Mouse (Mus musculus): ENCODE results near the gene Chd4.

The Chd4 gene

DNA sequence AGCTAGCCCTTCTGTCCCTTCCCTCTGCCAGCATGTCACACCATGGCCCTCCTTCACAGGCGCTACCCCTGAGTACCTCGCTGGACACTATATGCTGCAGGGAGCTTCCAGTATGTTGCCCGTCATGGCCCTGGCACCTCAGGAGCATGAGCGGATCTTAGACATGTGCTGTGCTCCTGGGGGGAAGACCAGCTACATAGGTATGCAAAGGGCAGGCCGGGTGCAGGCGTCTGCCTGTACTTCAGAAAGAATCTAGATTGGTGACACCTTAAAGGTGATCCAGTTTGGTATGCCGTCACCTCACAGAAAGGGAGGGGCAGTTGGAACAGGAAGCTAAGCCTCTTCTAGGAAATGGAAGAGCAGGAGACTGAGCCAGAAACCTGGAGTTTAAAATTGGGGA, 44.0 kb downstream of the Chd4 start:
- no peak for DNase-seq (ENCODE audit: low spot score in 2 of 2)

DNA sequence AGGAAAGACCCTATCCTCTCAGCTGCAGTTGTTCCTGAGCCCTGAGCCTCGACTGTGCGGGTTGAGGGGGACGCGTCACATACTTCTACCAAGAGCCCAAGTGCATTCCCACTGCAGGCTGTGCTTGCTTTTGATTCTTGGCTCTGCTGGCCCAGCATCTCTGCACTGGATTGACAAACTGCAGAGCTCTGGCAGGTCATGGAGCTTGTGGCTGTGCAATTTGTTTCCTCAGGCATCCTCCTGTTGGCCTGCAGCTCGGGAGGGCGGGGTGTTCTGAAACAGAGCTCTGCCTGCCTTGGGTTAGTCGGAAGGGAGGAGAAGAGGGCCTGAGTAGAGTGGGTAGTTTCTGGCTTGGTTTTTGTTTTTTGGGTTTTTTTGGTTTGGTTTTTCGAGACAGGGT, 46.7 kb downstream of the Chd4 start:
- DNase-seq (ENCODE audit: low spot score in 2 of 2): no peak

DNA sequence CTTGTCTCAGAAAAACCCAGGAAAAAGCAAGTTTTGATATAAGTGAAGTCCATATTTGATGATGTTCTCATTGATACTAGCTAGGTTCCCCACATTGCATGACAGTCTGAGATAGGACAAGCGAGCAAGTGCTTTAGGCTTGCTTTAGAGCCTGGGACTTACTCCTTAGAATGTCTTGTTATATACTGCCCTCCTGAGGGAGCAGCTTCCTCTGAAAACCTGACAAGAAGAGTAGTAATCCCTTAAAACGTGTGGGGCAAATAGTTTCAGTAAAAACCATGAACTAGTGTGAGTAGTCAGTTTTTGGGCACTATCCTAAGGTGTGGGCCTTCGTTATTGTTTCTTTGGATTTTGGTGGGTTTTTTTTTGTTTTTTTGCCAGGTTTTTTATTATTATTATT, 47.3 kb downstream of the Chd4 start:
- DNase-seq (ENCODE audit: low spot score in 2 of 2): no peak

DNA sequence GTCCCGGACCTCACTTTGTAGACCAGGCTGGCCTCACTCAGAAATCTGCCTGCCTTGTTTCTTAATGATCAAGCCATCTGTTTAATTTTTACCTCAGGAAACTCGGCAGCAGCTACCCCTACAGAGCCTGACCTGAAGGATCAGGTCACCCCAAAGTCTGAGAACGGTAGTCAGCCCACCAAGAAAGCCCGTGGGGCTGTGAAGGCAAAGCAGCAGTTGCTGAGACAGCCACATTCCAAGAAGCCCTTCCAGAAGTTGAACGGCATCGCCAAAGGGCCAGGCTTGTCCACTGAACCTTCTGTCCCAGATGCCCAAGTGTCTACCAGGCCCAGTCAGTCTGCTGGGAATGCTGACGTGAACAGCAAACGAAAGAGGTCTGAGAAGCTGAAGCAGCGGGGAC, 48.1 kb downstream of the Chd4 start:
- DNase-seq (ENCODE audit: low spot score in 2 of 2): no peak

DNA sequence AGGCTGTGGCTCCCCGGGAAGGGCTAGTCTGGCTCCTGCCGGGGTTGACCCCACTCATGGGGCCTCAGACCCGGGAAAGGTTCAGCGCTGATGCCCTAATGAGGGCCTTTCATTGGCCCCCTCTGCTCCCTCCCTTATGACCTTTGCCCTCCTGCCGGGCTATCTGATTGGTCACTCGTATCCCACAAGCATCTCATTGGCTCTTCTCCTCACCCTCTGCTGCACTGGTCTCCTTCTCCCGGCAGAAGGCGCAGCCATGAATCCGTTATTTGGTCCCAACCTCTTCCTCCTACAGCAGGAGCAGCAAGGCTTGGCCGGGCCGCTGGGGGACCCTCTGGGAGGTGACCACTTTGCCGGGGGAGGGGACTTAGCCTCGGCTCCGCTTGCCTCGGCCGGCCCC, 49.2 kb downstream of the Chd4 start, which contains the start of gene Iffo1:
TSS of gene Iffo1 (plus strand) at position 241 of the 400 bp plus-strand sequence.
- peak; percentile 89 to 92 for DNase-seq (ENCODE audit: low spot score in 2 of 2)

DNA sequence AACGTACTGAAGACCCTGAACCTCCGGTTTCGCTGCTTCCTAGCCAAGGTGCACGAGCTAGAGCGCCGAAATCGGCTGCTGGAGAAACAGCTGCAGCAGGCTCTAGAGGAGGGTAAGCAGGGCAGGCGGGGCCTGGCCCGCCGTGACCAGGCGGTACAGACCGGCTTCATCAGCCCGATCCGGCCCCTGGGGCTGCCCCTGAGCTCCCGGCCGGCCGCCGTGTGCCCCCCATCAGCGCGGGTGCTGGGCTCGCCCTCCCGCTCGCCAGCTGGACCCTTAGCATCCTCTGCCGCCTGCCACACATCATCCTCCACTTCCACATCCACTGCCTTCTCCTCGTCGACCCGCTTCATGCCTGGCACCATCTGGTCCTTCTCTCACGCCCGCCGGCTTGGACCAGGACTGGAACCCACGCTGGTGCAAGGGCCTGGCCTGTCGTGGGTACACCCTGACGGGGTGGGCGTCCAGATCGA, 49.7 kb downstream of the Chd4 start:
- no peak for DNase-seq (ENCODE audit: low spot score in 2 of 2)

DNA sequence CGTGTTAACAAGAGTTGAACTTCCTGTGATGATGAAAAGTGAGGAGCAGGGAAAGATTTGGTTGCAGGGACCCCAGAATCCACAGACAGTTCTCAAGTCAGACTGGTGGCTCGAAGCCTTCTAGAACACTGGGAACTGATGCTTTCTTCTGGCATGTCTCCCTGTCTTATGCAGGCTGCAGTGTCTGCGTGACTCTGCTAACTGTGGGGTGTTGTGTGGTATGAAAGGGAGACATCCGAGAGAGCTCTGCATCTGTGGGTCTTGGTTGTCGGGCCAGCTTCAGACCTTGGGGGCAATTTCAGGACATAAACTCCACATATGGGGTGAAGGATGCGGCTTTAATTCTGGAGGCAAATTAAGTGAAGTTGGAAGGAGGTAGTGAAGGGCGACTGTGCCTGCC, 50.4 kb downstream of the Chd4 start:
- DNase-seq (ENCODE audit: low spot score in 2 of 2): no peak

DNA sequence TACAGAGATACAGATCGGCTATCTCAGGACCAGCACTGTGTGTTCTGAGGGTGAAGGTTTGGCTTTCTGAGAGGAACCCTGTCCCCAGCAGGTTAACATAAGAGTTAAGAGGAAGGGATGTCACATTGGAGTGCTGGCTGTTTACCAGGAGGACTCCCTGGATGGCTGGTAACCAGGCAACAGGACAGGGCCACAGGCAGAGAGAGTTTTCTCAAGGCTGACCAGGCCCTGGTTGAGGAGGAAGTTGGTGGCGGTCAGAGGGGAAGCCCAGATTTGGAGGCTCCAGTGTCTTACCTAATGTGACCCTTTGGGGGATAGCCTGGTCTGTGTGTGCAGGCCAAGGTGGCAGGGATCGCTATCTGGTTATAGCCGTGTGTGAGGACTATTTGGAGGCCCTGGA, 51.0 kb downstream of the Chd4 start:
- no peak for DNase-seq (ENCODE audit: low spot score in 2 of 2)

DNA sequence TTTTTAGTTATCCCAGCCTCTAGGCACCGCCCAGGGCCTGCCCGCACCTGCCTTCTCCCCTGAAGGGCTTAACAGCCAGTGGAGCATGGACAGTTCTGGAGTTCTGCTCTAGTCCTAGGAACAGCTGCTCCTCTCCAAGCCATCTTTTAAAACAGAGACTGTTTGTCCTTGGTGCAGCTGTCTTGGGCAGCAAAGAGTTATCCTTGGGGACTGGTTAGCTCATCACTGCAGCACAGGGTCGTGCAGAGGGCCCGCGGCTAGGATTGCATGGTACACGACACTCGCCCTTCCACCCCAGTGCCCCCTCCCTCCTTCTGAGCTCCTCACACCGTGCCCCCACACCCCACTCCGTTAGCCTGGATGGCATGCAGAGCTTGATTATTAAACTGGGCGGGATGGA, 51.5 kb downstream of the Chd4 start:
- no peak for DNase-seq (ENCODE audit: low spot score in 2 of 2)

DNA sequence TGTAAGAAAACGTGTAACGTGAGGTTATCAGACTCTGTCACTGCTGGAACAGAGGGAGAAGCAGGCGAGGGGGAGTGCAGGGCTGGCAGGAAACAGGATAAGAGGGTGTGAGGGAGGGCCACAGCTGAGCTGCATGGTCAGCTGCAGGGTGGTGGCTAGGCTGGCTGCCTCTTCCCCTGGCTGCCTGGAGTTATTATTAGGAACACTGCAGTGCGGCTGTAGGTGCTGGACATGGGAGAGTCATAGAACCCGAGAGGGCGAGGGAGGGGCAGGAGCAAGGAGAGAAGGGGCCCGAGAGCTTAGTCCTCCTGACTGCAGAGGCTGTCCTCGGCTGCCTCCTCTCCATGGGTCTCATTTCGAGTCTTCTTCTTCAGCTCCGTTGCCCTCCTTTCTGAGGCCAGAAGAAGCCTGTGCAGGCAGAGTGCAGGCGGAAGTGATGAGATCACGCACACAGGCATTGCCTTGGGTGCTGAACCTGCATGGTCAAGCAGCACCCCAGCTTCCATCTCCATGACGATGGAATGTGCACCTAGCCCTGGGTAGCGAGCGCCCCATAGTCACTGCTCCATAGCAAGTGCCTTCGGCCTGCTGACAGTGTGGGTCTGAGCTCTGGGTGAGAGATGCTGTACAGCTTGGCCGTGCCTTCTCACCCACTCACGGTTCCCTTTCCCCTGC, 52.6 kb downstream of the Chd4 start:
- DNase-seq (ENCODE audit: low spot score in 2 of 2): no peak

DNA sequence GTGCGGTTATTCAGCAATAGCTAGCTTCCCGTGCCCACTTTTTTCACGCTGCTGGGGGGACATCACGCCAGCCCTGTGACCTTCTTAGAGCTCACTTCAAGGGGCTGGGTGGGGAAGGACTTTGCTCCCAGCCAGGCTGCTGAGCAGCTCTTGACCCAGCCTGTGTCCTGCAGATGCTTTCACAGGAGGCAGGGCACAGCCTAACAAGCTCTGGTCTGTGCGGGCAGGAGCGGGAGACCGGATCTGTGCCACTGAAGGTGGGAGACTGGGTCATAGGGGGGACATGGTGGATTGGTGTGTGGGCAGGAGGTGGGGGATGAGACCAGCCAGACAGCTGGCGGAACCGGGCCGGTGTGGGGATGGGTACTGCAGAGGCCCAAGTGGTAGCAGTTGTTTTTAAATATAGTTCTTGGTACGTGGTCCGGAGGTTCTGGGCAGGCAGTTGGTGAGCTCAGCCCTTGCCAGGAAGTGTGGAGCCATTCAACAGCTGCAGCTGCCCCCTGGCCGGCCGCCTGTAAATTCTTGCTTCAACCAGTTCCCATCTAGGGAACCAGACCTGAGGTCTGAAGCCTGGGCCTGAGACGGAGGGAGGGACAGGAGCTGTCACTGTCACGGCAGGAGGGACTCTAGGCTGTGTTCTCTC, 53.3 kb downstream of the Chd4 start:
- no peak for DNase-seq (ENCODE audit: low spot score in 2 of 2)

DNA sequence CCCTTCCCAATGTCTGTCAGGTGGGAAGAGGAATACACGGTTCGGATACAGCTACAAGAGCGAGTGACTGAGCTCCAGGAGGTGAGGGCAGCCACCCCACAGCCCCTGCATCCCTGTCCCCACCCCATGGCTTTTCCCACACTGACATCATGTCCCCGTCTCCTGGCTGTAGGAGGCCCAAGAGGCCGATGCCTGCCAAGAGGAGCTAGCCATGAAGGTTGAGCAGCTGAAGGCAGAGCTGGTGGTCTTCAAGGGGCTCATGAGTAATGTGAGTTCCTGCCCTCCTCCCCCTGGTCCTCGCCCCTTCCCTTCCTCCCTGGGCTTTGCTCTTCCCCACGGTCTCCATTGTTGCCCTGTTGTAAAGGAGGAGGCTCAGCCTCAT, 53.8 kb downstream of the Chd4 start:
- DNase-seq (ENCODE audit: low spot score in 2 of 2): no peak

DNA sequence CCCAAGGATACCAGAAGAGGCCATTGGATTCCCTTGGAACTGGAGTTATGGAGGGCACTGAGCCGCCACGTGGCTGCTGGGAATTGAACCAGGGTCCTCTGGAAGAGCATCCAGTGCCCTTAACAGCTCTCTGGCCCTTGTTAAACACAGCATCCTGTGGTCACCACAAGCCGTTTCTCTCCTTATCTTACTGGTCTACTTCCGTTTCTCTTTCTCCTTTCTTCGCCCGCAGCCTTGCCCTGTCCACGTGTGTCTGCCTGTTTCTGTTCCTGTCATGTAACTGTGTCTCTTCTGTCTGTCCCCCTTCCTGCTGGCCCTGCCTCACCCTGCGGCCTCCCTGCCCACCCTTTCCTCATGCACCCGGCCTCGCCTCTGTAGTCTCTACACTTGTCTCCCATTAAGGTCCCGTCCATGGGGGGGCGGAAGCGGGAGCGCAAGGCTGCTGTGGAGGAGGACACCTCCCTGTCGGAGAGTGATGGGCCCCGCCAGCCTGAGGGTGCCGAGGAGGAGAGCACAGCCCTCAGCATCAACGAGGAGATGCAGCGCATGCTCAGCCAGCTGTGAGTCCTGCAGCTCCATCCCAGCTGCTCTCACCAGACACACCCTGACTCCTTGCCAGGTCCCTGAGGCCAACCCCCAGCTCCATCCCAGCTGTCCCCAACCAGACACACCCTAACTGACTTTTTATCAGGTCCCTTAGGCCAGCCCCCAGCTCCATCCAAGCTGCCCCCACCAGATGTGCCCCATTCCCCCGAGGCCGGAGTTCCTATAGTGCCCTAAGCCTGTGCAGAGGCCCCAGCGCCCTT, 56.6 kb downstream of the Chd4 start:
- DNase-seq (ENCODE audit: low spot score in 2 of 2): no peak

DNA sequence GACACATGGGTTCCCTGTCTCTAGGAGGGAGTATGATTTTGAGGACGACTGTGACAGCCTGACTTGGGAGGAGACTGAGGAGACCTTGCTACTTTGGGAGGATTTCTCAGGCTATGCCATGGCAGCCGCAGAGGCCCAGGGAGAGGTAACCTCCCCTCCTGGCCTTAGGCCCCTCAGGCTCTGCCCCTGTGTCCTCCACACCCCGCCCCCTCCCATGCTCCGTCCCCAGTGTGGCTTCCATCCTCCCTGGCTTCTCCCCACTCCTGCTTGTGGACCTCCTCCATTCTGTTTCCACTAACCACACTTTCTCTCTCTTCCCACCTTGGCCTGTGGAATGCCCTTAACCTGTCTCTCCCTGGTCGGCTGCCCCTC, 57.2 kb downstream of the Chd4 start:
- DNase-seq (ENCODE audit: low spot score in 2 of 2): no peak

DNA sequence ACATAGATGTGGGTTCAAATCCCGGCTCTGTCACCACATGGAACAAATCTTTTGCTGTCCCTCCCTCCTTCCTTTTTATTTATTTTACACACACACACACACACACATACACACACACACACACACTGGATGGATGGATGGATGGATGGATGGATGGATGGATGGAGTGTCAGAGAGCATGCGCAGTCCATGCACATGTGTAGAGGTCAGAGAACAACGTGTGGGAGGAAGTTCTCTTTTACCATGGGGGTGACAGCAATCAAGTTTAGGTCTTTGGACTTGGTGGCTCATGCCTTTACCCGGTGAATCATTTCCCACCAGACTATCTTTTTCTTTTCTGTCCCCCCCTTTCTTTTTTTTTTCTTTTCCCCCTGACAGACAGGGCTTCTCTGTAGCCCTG, 57.9 kb downstream of the Chd4 start:
- DNase-seq (ENCODE audit: low spot score in 2 of 2): no peak

DNA sequence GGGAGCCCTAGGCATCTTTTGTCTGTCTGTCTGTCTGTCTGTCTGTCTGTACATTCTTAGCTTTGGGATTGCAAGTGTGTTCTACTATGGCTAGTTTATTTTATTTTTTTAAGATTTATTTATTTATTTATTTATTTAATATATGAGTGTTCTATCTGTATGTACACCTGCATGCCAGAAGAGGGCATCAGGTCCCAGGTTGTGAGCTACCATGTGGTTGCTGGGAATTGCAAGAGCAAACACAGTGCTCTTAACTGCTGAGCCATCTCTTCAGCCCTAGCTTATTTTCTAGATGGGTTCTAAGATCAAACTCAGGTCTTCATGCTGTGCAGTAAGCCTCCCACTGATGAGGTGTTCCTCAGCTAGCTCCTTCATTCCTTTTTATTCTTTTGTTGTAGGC, 58.8 kb downstream of the Chd4 start:
- no peak for DNase-seq (ENCODE audit: low spot score in 2 of 2)

DNA sequence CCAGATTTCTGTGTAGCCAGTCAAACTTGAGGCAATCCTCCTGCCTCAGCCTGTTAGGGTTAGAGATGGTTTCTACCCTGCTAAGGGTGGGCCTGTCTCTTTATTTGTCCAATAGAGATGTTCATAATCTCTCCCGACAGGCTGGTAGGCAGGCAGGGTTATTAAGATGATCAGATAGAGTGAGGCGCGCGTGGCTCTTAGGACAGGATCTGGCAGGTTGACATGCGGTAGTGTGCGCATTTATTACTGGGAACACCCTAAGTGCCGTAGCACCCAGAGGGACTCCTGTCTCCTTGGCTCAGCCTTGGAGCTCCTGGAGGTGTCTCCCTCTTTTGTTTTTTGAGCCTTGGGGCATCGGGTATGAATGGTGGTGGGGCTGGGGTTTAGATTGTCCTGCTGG, 59.5 kb downstream of the Chd4 start:
- no peak for DNase-seq (ENCODE audit: low spot score in 2 of 2)

DNA sequence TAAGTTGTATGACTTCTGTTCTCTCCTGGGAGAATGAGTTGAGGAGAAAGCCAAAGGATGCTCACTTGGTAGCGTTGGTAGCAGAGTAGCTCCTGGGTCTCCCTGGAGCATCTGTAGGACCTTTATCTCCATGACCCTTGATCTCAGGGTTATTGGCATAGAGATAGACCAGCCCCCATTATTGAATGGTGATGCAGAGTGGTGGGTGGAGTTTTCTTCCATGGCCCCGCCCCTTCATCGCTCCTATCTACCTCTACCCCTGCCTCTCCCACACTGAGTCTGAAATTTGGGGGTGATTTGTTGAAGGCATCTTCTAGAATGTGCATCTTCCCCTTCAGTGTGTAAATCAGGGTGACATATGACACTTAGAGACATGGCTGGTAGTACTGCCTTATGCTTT, 60.7 kb downstream of the Chd4 start:
- DNase-seq (ENCODE audit: low spot score in 2 of 2): no peak

DNA sequence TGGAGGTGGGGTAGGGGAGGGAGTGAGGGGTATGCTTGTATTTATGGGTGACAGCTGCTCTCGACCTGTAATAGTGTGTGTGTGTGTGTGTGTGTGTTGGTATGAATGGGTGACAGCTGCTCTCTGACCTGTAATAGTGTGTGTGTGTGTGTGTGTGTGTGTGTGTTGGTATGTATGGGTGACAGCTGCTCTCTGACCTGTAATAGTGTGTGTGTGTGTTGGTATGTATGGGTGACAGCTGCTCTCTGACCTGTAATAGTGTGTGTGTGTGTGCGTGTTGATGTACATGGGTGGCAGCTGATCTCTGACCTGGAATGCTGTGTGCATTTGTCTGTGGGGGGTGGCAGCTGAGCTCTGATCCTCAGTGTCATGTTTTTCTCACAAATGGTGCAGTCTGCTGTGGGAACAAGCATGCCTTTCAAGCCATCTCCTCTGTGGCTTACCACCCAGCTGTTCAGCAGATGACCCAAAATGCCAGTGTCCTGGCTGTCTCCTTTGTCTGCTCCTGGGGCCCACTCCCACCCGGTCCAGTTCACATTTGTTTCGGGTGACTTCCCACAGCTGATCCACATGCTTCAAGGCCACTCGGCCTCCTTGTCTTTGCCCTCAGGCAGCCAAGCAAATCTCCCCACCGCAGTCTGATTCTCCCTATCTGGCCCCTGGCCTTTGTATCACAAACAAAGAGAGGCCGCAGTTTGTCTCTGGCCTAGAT, 61.3 kb downstream of the Chd4 start:
- DNase-seq (ENCODE audit: low spot score in 2 of 2): no peak

DNA sequence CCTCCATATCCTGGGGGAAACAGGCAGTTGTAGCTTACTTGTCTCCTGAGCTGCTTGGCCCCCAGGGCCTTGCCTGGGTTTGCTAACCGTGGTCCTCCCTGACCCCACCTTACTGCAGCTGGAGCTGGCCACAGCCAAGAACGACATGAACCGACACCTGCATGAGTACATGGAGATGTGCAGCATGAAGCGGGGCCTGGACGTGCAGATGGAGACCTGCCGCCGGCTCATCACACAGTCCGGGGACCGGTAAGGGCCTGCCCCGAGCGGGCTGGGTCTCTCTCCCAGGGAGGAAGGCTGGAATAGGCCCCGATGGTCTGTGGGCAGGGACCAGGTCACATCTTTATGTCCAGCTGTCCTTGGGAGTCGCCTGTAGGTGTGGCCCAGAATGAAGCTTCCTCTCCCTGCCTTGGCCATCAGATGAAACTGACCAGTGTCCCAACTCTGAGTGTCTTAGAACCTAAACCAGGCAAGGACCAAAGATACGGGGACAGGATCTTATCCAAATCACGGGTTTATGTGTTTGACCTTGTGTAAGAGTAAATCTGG, 63.2 kb downstream of the Chd4 start:
- DNase-seq (ENCODE audit: low spot score in 2 of 2): no peak

DNA sequence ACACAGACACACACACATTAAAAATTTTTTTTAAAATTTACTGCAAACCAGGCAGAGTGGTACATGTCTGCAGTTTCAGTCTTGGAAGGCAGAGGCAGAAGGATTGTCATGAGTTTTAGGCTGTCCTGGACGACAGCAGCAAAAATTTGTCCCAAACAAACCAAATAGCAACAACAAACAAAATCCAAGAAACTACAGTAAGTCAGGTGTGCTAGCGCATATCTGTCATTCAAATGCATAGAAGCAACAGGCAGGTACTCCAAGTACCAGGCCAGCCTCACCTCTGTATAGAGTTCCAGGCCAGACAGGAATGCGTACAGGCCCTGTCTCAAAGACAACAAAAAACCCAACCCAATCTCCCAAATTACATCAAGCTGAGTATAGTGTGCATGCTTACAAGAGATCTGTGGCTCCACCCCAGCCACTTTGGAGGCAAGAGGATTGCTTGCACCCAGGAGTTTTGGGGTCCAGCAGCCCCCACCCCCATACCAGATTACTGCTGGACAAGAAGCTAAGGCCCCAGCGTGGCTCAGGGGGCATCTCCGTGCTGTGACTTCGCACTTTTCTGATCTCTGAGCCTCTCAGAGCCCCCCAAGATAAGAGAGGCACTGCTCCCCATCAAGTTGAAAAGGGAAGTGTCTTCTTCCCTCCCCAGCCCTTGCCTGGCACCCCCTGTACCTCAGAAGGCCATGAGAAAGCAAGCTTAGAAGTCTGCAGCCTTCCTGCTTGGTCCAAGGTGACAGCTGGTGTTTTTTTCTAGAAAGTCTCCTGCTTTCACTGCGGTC, 64.2 kb downstream of the Chd4 start:
- no peak for DNase-seq (ENCODE audit: low spot score in 2 of 2)

DNA sequence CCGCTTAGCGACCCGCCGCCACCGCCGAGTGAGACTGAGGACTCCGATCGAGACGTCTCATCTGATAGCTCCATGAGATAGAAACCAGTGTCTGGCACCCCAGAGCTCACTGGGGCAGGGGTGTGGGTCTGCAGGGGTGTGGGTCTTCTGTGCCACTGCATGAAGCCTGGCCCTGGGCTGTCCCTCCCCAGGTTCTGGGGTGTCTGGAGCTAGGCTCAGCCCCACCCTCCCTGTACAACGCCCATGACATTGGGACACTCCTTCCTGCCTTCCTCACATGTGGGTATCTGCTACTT, 64.7 kb downstream of the Chd4 start:
- DNase-seq (ENCODE audit: low spot score in 2 of 2): no peak

Measured in frontal cortex, postnatal 14 days (tissue).